Mouse (Mus musculus) retina, postnatal 1 day (tissue): ENCODE measurements around the gene D17Wsu92e.
"Not testable (repeated sequence)": the region's sequence is repeated elsewhere in the genome, so short reads cannot be mapped to it uniquely, and the experiment has no call there.

Experiments
- DNase-seq: peaks from one replicate; pipeline ENCODE4 v3.0.0-alpha.2; 2012

D17Wsu92e gene

GRCm38 (mm10) chr17:27820568-27821406 lies at the start of gene D17Wsu92e:
Gene D17Wsu92e, minus strand, starts transcription at chr17:27820648.
- DNase-seq = peak; percentile 99

DNA sequence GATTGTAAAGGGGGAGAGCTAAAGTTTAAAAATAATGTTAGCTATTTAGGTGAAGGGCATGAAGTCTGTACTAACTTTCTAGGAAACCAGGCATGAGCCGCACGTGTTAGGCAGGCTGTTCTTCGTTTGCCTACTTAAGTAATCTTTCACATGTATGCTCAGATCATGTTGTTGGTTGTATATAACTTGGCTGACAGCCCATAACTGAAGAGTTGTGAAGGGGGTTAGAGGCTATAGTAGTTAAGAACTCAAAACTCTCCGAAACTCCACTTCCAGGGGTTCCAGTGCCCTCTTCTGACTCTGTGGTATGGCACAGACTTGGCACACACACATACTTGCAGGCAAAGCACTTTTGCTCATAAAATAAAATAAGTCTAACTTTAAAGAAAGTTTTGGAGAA lies 46.3 kb upstream of the D17Wsu92e start:
- no peak for DNase-seq

- DNase-seq = no peak
Measured at GRCm38 (mm10) chr17:27865461-27865860, 45.0 kb upstream of the D17Wsu92e start.

DNA sequence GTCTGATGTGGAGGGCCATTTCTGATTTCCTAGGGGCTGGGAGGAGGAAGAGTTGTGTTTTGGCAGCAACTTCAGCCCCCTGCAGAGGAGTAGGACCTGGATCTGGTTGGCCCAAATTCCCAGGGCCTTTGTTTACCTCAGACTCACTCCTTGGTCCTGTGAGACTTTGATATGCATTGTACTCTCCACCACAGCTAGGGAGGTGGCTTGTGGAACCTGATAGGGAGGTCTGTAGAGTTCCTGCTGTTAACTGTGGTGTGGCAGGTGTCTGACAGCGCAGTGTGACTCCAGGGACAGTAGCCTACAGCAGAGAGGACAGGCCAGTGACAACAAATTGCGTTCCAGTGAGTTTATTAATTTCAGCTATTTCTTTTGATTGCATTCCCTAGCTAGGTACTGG lies 38.7 kb upstream of the D17Wsu92e start:
- DNase-seq = no peak

DNA sequence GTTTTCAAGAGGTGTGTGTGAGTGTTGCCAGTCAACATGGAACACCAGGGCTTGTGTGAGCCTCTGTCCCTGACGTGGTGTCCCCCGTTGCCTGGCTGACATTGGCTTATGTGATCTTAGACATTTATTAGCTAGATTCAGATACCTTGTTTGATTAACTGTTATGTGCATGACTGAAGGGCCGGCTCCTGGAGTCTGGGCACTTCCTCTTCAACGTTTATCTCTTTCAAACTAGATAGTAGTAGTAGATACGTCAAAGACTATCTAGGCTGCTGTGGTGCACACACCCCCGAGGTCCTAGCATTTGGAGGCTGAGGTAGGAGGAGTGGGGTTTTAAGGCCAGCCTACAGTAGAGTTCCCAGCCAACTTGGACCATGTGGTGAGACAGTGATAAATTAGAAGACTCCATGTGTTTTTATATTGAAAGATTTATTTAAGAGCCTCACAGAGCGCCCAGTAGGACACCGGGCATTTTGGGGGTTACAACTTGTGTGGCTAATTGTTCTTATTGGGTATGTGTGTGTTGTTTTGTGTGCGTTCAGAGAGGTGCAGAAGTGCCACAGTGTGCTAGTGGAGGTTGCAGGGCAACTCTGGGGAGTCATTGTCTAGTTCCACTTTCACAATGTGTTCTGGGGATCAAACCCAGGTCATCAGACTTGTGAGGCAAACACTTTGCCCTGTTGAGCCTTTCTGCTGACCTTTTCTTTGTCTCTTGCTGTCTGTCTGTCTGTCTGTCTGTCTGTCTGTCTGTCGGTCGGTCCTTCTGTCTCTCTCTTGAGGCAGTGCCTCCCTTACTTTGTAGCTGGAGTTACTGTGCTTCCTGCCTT lies 37.4 kb upstream of the D17Wsu92e start:
- DNase-seq = no peak

- DNase-seq = peak; percentile 68
Measured at GRCm38 (mm10) chr17:27856798-27857648, 36.6 kb upstream of the D17Wsu92e start.

DNA sequence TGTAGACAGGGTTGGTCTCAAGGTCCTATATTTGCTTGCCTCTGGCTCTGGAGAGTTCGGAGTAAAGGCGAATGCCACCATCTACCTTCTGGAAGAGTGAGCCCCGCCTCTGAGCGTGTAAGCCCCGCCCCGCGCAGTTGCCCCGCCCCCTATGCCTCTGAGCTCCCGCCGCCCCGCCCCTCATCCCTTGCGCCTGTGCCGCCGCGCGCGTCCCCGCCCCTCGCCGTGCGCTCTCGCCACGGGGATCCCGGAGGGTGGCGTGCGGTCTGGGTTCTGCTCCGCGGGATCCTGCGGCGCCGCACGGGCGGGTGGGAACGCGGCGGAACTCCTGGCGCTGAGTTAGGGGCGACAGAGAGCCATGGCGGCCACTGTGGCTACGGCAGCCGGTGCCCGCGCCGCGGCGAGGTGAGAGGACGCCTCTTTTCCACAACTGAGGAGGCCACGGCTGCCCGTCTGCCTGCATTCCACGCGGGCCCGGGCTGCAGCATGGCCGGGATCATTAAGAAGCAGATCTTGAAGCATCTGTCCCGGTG lies 35.9 kb upstream of the D17Wsu92e start, which contains the start of gene Uhrf1bp1:
Uhrf1bp1 (plus strand) TSS at position 177 of the 533 bp plus-strand sequence.
- peak; percentile 90 for DNase-seq

- no peak for DNase-seq
Measured at GRCm38 (mm10) chr17:27851076-27851475, 30.6 kb upstream of the D17Wsu92e start.

DNA sequence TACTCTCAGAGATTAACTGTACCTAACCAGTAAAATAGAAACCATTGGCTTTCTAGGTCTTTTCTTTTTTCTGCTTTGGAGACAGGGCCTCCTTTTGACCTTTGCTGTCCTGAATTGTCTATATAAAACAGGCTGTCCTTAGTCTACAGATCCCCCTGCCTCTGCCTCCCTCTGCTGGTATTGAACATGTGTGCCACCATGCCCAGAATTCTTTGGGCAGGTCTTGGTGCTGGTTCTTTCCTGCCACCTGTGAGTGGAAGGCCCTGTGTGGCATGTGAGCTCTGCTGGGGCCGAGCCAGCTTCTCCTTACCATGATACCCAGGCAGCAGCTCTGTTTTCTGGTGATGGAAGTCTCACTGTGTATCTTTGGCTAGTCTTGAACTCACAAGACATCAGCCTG lies 27.9 kb upstream of the D17Wsu92e start:
- DNase-seq = no peak

GRCm38 (mm10) chr17:27839469-27840252 lies 19.2 kb upstream of the D17Wsu92e start:
- peak; percentile 98 for DNase-seq

GRCm38 (mm10) chr17:27837850-27838249 lies 17.4 kb upstream of the D17Wsu92e start, which contains the start of gene Snrpc:
Gene Snrpc, plus strand, starts transcription at chr17:27838150.
- not testable (repeated sequence) for DNase-seq

- no peak for DNase-seq
Measured at GRCm38 (mm10) chr17:27830411-27830810, 10.0 kb upstream of the D17Wsu92e start.

DNA sequence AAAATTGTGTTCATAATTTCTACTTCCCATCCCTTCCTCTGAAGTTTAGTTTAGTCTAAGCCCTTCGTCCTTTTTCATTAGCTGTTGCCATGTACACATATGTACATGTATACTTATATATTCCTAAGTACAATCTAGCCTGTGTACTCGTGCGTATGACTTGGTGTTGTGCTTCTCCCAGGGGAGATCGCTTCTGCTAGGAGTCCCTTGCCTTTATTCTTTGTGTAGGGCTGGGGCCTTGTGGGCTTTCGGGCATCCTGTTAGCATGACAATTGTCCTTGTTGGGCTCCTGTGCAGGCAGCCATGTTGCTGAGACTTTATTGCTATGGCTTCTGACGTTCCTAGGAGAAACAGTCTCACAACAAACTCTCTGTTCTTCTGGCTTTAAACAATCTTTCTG lies 7.1 kb upstream of the D17Wsu92e start:
- no peak for DNase-seq

DNA sequence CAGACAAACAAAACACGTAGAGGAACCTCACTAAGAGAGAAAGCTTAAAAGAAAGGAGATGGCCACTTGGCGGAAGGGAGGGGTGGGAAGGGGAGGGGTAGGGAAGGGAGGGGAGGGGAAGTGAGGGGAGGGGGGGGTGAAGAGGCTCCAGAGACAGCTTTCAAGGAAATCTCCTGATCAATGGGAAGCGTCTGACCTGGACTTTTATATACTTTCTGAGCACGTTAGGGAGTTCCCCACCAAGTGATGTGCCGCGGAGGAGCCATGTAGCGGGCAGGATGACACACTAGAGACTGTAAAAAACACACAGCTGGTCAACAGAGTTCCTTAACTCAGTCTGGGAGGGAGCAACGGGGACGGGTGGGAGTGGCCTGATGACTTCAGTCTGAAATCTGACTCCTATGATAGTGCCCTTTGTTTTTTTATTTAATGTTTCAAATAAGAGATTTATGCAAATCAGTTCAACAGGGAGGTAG lies 6.5 kb upstream of the D17Wsu92e start:
- peak; percentile 24 for DNase-seq

DNA sequence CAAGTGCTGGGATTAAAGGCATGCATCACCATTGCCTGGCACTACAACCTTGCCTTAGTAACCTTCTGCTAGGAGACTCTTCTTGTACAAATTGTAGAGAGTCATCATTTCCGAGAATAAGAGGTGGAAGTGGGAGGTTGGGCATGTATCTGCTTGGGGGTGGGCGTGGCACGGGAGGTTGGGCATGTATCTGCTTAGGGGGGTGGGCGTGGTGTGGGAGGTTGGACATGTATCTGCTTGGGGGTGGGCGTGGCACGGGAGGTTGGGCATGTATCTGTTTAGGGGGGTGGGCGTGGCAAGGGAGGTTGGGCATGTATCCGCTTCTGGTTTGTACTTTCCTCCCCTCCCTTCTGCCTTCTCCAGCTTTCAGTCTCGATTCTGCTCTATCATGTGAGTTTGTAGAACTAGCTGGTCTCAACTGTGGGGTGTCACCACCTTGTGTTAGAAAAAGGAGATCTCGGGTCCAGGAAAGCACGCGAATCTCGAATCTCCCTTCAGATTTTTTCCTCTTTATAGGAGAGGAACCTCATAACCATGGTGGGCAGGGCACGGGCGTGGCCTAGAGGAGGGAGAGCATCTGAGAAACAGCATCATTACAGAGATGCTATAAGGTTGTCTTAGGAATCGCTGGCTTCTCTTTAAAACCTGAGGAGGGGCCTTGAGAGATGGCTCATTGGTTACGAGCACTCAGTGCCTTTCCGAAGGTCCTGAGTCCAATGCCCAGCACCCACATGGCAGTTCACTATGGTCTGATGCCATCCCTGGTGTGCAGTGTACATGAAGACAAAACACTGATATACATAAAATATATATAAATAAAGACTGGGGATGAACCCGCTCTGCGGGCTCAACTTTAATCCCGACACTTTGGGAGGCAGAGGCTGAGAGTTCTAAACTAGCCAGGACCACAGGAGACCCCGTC lies 5.8 kb upstream of the D17Wsu92e start:
- peak; percentile 68 for DNase-seq

DNA sequence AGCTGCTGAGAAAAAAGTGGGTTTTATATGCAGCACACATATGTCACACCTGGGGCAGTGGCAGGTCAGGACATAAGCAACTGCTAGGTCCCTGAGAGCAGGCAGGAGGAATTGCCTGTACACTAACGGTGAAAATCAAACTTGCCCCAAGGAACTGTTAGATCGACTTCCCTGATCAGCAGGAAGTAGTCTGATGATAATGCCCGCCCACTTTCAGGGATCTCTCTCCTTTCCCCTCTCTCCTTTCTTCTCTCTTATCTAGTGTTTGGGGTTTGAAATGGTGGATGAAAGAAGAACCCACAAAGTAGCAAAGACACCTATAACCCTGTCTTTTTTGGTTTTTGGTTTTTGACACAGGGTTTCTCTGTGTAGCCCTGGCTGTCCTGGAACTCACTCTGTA lies 5.1 kb upstream of the D17Wsu92e start:
- no peak for DNase-seq

GRCm38 (mm10) chr17:27824941-27825340 lies 4.5 kb upstream of the D17Wsu92e start:
- no peak for DNase-seq

GRCm38 (mm10) chr17:27823142-27823905 lies 2.9 kb upstream of the D17Wsu92e start:
- DNase-seq = no peak
